Mouse (Mus musculus): ENCODE measurements around the gene Lmbr1l. TPM values are rescaled to one million over a fixed set of nuclear protein-coding genes. Genes with fewer than 3 reads are reported as not detected.
A peak's percentile ranks its signal among the peaks of the same experiment; 100 is the strongest.

The Lmbr1l gene
- total RNA-seq (2012; rRNA removed), result 7.0 and 13.5 TPM in 2 replicates
- 10 to 100 TPM in 1 of 2 experiments, not detected in 1; 17.3 TPM for polyA plus RNA-seq (2012; ENCODE audit: insufficient read depth in 1 of 2, insufficient read length in 2 of 2, low read depth in 1 of 2, low replicate concordance in 2 of 2, missing spikeins in 1 of 2)

- Histone ChIP-seq H3K36me3 (ENCODE audit: control insufficient read depth in 1 of 2, insufficient read depth in 2 of 2, low read length in 2 of 2) (peaks cover 0 to 8% of the 10 kb centered on the region in 2 experiments; a peak in 2 of 4 replicates), H3K4me1 (ENCODE audit: control insufficient read depth in 1 of 2, insufficient read depth in 2 of 2, low read length in 2 of 2) (peaks cover 6 to 7% of the 10 kb centered on the region in 2 experiments; a peak in 3 of 4 replicates), H3K9ac (ENCODE audit: control insufficient read depth, low read depth, low read length, poor library complexity, severe bottlenecking) (peak within 1 kb of the TSS; percentile 69), H3K4me3 (ENCODE audit: control insufficient read depth in 1 of 2, insufficient read depth in 1 of 2, low read depth in 2 of 2, low read length in 2 of 2) (peak within 1 kb of the TSS; percentile 68 to 76), H3K9me3 (replicated peaks; ENCODE audit: insufficient read depth, low read length) (no peaks in the 10 kb centered on the region), H3K79me2 (ENCODE audit: control insufficient read depth, insufficient read depth, low read length, poor library complexity) (peaks cover 2% of the 10 kb centered on the region; the same call in 1 of the 2 replicates), H3K27me3 (ENCODE audit: control insufficient read depth in 1 of 2, insufficient read depth in 2 of 2, low read length in 2 of 2) (no peaks in the 10 kb centered on the region), H3K27ac (ENCODE audit: control insufficient read depth, low read depth, low read length) (peak within 1 kb of the TSS; percentile 41)
- peak; percentile 100 for DNase-seq (ENCODE audit: low read depth, low spot score)
- TF ChIP-seq NRF1 (IDR thresholded peaks at IDR 0.05; ENCODE audit: insufficient read depth, low read depth, low read length, poor library complexity, severe bottlenecking), result no peak
- 0 out of 2 replicates have a peak, but pooled peaks have one; percentile 8 for TF ChIP-seq USF1 (IDR thresholded peaks at IDR 0.05; ENCODE audit: low read depth, low read length)
- TF ChIP-seq GATA1 (IDR thresholded peaks at IDR 0.05; ENCODE audit: low read depth, low read length), result no peak
- TF ChIP-seq MEF2A (IDR thresholded peaks at IDR 0.05; ENCODE audit: extremely low read depth, insufficient replicate concordance, low read depth, low read length, poor library complexity, severe bottlenecking), result no peak
- TF ChIP-seq TCF12 (IDR thresholded peaks at IDR 0.05; ENCODE audit: low read depth, low read length), result peak; percentile 16
- no peak for TF ChIP-seq CHD2 (IDR thresholded peaks at IDR 0.05; ENCODE audit: low read length)
- TF ChIP-seq POLR2AphosphoS5 (IDR thresholded peaks at IDR 0.05; ENCODE audit: borderline replicate concordance, low read depth, low read length), result no peak; the same call in 1 of the 2 replicates
- TF ChIP-seq ZC3H11A (IDR thresholded peaks at IDR 0.05; ENCODE audit: low read depth, low read length), result no peak; the same call in 1 of the 2 replicates
- TF ChIP-seq POLR2AphosphoS2 (IDR thresholded peaks at IDR 0.05; ENCODE audit: low read length), result peak; percentile 95
- TF ChIP-seq SMC3 (IDR thresholded peaks at IDR 0.05; ENCODE audit: low read depth, low read length), result no peak
- peak; percentile 100 for TF ChIP-seq ELF1 (IDR thresholded peaks at IDR 0.05; ENCODE audit: low read depth, low read length)
- TF ChIP-seq NELFE (IDR thresholded peaks at IDR 0.05; ENCODE audit: low read depth, low read length), result peak; percentile 83
- TF ChIP-seq JUND (IDR thresholded peaks at IDR 0.05; ENCODE audit: low read depth, low read length), result no peak
- TF ChIP-seq BHLHE40 (IDR thresholded peaks at IDR 0.05; ENCODE audit: borderline replicate concordance, low read depth, low read length), result peak; percentile 91
- no peak for TF ChIP-seq MAFK (IDR thresholded peaks at IDR 0.05; ENCODE audit: borderline replicate concordance, low read depth, low read length)
- 0 out of 4 replicates have a peak, but pooled peaks of 1 of the 2 experiments have one; percentile 11 for TF ChIP-seq USF2 (IDR thresholded peaks at IDR 0.05; ENCODE audit: borderline replicate concordance in 1 of 2, insufficient read depth in 1 of 2, low read depth in 1 of 2, low read length in 2 of 2)
- TF ChIP-seq SIN3A (IDR thresholded peaks at IDR 0.05; ENCODE audit: low read length), result peak; percentile 99
- TF ChIP-seq POLR2A (IDR thresholded peaks at IDR 0.05; ENCODE audit: control insufficient read depth in 1 of 2, insufficient read depth in 1 of 2, low read depth in 1 of 2, low read length in 2 of 2, poor library complexity in 1 of 2), result peak; percentile 49 to 90
- TF ChIP-seq TBP (IDR thresholded peaks at IDR 0.05; ENCODE audit: low read depth, low read length), result peak; percentile 89
- no peak for TF ChIP-seq ZNF384 (IDR thresholded peaks at IDR 0.05; ENCODE audit: low read depth, low read length)
- peak; percentile 94 for TF ChIP-seq MXI1 (IDR thresholded peaks at IDR 0.05; ENCODE audit: low read depth, low read length)
- no peak for TF ChIP-seq CTCF (IDR thresholded peaks at IDR 0.05 in 2 of 3, conservative IDR thresholded peaks at IDR 0.05 in 1 of 3; ENCODE audit: control insufficient read depth in 1 of 3, insufficient read depth in 1 of 3, low read depth in 2 of 3, low read length in 3 of 3, poor library complexity in 1 of 3, severe bottlenecking in 1 of 3)
- peak; percentile 78 for TF ChIP-seq MAX (IDR thresholded peaks at IDR 0.05; ENCODE audit: low read length)
- 0 out of 2 replicates have a peak, but pooled peaks have one; percentile 42 for TF ChIP-seq UBTF (IDR thresholded peaks at IDR 0.05; ENCODE audit: borderline replicate concordance, insufficient read depth, low read depth, low read length)
- no peak for TF ChIP-seq ZKSCAN1 (IDR thresholded peaks at IDR 0.05; ENCODE audit: low read depth, low read length)
- no peak; the same call in 1 of the 2 replicates for TF ChIP-seq KAT2A (conservative IDR thresholded peaks at IDR 0.05; ENCODE audit: low read depth, low read length)
- peak; percentile 86 for TF ChIP-seq RCOR1 (IDR thresholded peaks at IDR 0.05; ENCODE audit: low read depth, low read length)
- TF ChIP-seq ZMIZ1 (IDR thresholded peaks at IDR 0.05; ENCODE audit: low read depth, low read length), result peak; percentile 86
- no peak for TF ChIP-seq CHD1 (IDR thresholded peaks at IDR 0.05; ENCODE audit: low read depth, low read length)
- TF ChIP-seq HCFC1 (IDR thresholded peaks at IDR 0.05; ENCODE audit: low read depth, low read length), result peak; percentile 87
- TF ChIP-seq MAZ (IDR thresholded peaks at IDR 0.05; ENCODE audit: low read depth, low read length), result peak; percentile 72
- peak; percentile 65 for TF ChIP-seq MYB (IDR thresholded peaks at IDR 0.05; ENCODE audit: low read depth, low read length)
- TF ChIP-seq TAL1 (IDR thresholded peaks at IDR 0.05; ENCODE audit: low read length), result no peak
These were observed at the start of gene Lmbr1l for GRCm38 (mm10) chr15:98917538-98918498. Gene Lmbr1l (minus strand): TSS chr15:98918231.

All from MEL (cell line).